Mouse (Mus musculus) brain, embryonic 14.5 days (tissue): Measurements from ENCODE around the gene Iscu. TPM values are rescaled to one million over a fixed set of nuclear protein-coding genes. Genes with fewer than 3 reads are reported as not detected.
"Not testable (repeated sequence)": the region's sequence is repeated elsewhere in the genome, so short reads cannot be mapped to it uniquely, and the experiment has no call there.

Source experiments
- DNase-seq: peaks from one replicate; pipeline ENCODE4 v3.0.0-alpha.2; 2011; ENCODE audit warnings: low read depth
- CTCF ChIP-seq: fragments of 200-500 bp; IDR thresholded peaks from 2 replicates; pipeline ENCODE4 v1.5.1; 2012; ENCODE audit warnings: inconsistent platforms, mild to moderate bottlenecking, moderate library complexity, borderline replicate concordance; ENCODE audit not compliant: insufficient read depth, insufficient read length; ENCODE audit errors: extremely low read depth
- POLR2A ChIP-seq: fragments of 200-500 bp; IDR thresholded peaks from 2 replicates; pipeline ENCODE4 v1.6.1; 2012; ENCODE audit warnings: mild to moderate bottlenecking, inconsistent platforms, borderline replicate concordance; ENCODE audit not compliant: poor library complexity, insufficient read depth, insufficient read length, severe bottlenecking; ENCODE audit errors: extremely low read depth
- polyA plus RNA-seq: library from polyadenylated mRNA; depleted of rRNA; stranded (reverse); fragments of >200 nt; gene quantifications from 2 replicates; pipeline ENCODE4 v1.2.3, GENCODE M21; 2012; rRNA removed

Gene Iscu
- polyA plus RNA-seq, 1 experiment: 71.7 TPM

DNA sequence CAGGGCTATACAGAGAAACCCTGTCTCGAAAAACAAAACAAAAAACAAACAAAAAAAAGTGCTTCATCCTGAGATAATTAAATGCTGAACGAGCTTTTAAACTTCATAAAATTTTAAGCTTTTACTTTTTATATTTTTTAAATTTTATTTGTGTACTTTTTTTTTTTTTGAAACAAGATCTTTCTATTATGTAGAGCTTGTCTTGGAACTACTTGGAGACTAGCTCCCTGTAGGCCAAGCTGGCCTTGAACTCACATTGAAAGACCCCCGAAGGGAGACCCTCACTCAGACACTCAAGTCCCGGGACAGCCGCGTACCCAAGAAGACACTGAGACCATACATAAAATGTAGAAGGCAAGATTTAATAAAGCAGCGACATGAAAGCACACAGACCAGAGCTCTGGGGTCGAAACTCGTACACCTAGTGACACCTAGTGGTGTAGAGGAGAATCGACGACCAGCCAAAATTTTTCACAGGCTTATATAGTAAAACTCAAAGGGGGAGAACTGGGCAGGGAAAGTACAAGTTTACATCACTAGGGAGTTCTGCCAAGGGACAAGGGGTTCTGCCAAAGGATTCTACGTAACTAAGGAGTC lies 39.4 kb downstream of the Iscu start:
- TF ChIP-seq CTCF: peak; percentile 7; the same call in 1 of the 2 replicates
- DNase-seq: not testable (repeated sequence)

DNA sequence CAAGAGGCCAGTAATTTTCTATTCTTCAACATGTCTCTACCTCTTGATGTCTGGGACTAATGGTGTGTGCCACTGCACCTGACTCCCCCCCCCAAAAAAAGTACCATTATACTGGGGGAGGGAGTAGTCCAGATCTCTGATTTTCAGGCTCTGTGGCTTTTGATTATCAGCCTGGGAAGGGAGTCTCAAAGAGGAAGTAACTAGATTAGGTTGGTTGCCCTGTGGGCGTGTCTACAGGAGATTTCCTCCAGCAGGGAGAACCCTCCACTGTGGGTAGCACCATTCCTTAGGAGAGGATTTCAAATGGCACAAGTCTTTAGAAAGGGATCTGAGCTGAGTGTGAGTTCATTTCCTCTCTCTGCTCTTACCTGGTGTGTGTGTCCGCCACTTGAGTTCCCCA lies 40.1 kb downstream of the Iscu start:
- TF ChIP-seq CTCF (no peak), POLR2A (no peak)
- DNase-seq: no peak

DNA sequence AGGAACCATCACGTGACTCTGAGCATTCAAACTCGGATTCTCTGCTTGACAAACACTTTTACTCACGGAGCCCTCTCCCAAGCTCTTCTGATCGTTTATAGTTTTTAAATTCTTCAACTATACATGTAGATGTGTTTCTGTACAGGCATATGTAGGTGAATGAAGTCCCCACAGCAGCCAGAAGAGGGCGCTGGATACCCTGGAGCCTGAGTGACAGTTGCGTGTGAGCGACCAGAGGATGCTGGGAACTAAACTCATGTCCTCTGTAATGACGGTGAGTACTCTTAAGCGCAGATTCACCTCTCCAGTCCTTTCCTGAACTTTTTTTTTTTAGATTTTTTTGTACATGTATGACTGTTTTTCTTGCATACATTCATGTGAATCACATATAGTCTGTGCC lies 41.1 kb downstream of the Iscu start:
- DNase-seq: no peak

DNA sequence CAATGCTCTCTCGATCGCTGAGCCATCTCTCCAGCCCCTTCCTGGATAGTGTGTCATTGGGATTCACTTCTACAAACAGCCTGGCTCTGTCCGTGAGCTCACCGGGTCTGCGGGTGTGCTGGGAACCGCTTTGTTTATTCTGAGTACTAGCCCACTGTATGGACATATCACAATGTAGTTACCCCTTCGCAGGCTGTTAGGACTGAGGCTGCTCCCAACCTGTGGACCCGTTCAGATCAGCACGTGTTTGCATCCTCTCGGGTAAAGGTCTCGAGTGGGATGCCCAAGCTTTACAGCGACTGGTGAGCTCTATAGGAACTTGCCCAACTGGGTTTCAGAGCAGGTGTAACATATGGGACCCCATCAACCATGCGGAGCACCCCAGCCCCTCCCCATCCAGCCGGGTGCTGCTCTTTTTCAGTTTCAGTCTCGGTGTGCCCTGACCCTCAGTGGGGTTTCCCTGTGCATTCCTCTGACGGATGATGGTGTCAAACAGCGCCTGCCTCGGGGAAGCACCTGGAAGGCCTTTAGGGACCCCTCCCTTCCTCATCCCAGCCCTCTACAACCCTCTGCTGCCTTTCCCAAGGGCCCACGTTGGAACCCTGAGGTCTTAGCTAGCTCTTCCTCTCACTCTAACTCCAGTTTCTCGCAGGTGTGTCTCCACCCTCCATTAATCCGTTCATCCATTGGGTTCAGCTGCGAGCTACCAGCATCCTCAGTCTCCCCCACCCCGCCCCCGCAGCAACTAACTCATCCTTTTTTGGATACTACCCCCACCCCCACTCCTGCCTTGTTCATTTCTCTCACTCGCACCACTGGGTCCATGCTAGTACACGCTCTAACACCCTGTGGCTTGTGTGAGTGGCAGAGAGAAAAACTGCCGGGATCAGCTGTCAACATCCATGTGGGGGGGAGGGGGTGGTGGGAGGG lies 41.8 kb downstream of the Iscu start:
- TF ChIP-seq CTCF (no peak), POLR2A (no peak)
- no peak for DNase-seq

More for the DNA sequence above, 41.1 kb downstream of the Iscu start:
- peak; percentile 37; the same call in 1 of the 2 replicates for TF ChIP-seq CTCF
- no peak for TF ChIP-seq POLR2A

DNA sequence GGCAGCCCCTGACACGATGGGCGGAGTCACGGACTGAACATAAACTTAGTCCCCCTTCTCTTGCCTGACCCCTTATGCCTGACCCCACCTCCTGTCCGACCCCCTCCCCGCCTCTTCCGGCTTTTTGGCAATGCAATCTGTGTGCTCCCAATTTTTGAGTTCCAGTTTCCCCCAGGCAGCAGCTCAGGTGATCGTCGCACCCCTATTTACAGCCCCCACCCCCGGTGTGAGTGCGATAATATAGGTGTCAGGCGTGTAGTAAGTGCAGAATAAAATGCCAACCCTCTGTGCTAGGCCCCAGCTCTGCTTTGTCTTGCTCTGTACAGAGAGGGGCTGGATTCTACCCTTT lies 42.5 kb downstream of the Iscu start:
- TF ChIP-seq CTCF: no peak
- TF ChIP-seq POLR2A: no peak

DNA sequence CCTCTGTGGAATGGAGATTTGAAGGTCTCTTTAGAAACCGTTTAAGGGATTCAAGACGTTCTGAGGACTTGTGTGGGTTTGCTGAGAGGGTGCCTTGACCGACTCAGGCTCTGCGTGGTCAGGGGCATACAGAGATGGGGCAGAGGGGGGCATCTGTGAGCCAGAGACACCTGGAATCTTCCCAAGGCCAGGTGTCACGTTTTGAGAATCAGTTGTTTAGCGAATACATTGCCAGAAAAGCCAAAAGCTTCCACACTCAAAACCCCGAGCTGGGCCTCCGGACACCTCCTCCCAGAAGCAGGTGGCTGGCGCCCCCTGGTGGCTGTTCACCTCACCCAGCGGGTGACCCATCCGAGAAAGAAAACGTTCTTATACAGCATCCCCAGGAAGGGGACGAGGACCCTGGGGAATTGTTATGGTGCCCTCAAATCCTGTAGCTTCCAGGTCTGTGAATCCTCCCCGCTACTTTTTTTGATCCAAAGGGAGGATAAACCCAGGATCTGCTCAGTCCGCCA lies 43.1 kb downstream of the Iscu start:
- peak; percentile 73 for DNase-seq
- TF ChIP-seq CTCF: peak; percentile 92
- TF ChIP-seq POLR2A: no peak

More for the DNA sequence above, 42.5 kb downstream of the Iscu start:
- no peak for DNase-seq

DNA sequence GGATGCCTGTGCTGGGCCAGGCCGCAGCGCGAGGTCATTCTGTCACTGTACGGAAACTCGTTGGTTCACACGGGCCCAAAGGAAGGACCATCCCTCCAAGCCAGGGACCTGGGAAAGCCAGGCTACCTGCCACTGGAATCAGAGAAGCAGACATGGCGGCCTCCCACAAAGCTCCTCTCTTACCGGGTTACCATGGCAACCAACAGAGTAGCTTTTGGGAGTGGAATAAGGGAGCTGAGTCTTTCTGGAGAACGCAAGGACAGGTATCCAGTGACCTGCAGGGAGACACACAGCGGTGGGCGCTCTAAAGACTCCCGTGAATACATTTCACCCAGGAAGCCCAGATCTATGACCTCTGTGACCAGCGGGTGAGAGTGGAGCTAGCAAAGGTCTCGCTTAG lies 46.0 kb downstream of the Iscu start:
- TF ChIP-seq CTCF: no peak
- TF ChIP-seq POLR2A: no peak
- DNase-seq: peak; percentile 60

DNA sequence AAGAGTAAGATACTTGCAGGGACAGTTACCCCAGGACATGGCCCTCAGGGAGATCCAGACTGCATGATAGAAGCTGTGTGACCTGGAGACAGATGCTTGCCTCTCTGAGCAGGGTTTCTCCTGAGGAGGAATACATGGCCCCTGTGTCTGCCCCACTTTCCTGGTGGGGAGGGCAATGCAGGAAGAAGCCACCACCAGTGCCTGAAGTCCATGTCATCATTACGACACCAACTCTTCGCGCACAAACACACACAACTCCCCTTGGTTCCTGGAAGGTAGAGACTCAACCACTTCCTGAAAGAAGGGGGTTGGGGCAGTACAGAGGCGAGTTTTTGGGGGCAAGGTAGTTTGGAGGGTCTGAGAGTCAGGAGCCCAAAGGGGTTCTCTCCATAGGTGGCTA lies 51.7 kb downstream of the Iscu start:
- DNase-seq: no peak
- TF ChIP-seq CTCF: no peak
- TF ChIP-seq POLR2A: no peak

DNA sequence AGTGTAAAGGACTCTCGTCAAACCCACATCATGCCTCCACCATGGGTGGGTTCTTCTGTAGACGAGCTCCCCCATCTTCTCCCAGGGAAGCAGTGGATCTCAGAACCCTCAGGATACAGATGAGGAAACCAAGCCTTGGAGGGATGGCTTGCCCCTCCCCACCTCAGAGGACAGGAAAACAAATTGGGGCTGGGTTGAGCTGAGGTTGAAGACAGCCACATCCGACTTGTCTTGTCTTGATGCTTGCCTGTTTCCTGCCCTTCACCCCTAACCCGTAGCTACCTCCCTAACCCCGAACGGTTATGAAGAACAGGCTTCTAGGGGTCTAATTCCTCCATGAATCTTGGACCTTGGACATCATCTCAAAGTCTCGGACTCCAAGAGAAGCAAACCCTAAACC lies 53.0 kb downstream of the Iscu start:
- DNase-seq: no peak
- no peak for TF ChIP-seq POLR2A
- no peak for TF ChIP-seq CTCF

DNA sequence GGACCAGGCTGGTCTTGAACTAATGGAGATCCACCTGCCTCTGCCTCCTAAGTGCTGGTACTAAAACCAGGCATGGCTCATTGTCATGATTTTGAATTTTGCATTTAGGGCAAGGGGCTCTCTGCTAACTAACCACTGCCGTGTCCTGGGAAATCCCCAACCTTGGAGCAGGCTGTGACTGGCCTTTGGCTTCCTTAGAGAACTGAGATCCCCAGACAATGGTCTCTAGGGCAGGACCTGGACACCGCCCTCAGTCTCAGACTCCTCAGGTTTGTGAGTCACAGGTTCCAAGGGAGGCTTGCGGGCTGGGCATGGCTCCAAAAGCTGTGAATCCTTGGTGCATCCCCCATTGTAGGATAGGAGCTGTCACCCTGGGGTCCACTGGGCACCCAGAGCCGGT lies 54.1 kb downstream of the Iscu start:
- DNase-seq: no peak
- TF ChIP-seq CTCF (no peak), POLR2A (no peak)

Other genes with a start within 250 kb of the Iscu start
- gene Cmklr1, start 122.3 kb upstream of the Iscu start, polyA plus RNA-seq: 2.7 and 3.9 TPM in 2 replicates
- not detected in 2 replicates for gene 1700069L16Rik, start 48.0 kb upstream of the Iscu start, polyA plus RNA-seq
- 4.6 and 6.4 TPM in 2 replicates for gene Ficd, start 36.9 kb upstream of the Iscu start, polyA plus RNA-seq
- gene Sart3, start 238 bp upstream of the Iscu start, polyA plus RNA-seq: 48.2 and 63.5 TPM in 2 replicates
- gene Tmem119, start 27.8 kb downstream of the Iscu start, polyA plus RNA-seq: 3.6 and 8.1 TPM in 2 replicates
- gene Selplg, start 59.9 kb downstream of the Iscu start, polyA plus RNA-seq: 0.88 and 1.3 TPM in 2 replicates
- 136 and 202 TPM in 2 replicates for gene Coro1c, start 136.0 kb downstream of the Iscu start, polyA plus RNA-seq
- 12.2 and 19.2 TPM in 2 replicates for gene Ssh1, start 221.1 kb downstream of the Iscu start, polyA plus RNA-seq
- not detected in 2 replicates for gene Dao, start 231.0 kb downstream of the Iscu start, polyA plus RNA-seq